Mouse (Mus musculus) cerebellum, adult 2 months (tissue): ENCODE results near the gene Hk1.

Experiments used
- CTCF ChIP-seq: fragments of 200-500 bp; IDR thresholded peaks from 2 replicates; pipeline ENCODE4 v1.5.1; 2011; ENCODE audit warnings: low read depth, mild to moderate bottlenecking, control low read depth, low read length, moderate library complexity, borderline replicate concordance; ENCODE audit not compliant: insufficient read depth
- POLR2A ChIP-seq: fragments of 200-500 bp; IDR thresholded peaks from 2 replicates; pipeline ENCODE4 v1.6.1; 2011; ENCODE audit warnings: low read length, control low read depth, borderline replicate concordance; ENCODE audit not compliant: insufficient read depth

GRCm38 (mm10) chr10:62412906-62413605, 33.3 kb upstream of the Hk1 start:
- no peak for TF ChIP-seq CTCF
- no peak for TF ChIP-seq POLR2A
